Mouse (Mus musculus) forelimb bud, embryonic 11.5 days (tissue): ENCODE results near the gene Cnksr1.
"Not testable (repeated sequence)": the region's sequence is repeated elsewhere in the genome, so short reads cannot be mapped to it uniquely, and the experiment has no call there.

ENCODE experiments used
- DNase-seq: peaks from one replicate; pipeline ENCODE4 v3.0.0-alpha.2; 2012; ENCODE audit warnings: low read depth, low spot score

Cnksr1 gene

GRCm38 (mm10) chr4:134238279-134238651 is at the start of gene Cnksr1:
Cnksr1 (minus strand) TSS chr4:134238399.
- DNase-seq, result no peak

GRCm38 (mm10) chr4:134287575-134288025 is 49.4 kb upstream of the Cnksr1 start, which contains the start of gene Pdik1l:
Pdik1l (minus strand) TSS chr4:134287895.
- peak; percentile 86 for DNase-seq

GRCm38 (mm10) chr4:134287168-134287564 is 49.0 kb upstream of the Cnksr1 start:
- DNase-seq, result peak; percentile 93

- DNase-seq, result no peak
Measured at GRCm38 (mm10) chr4:134286226-134287167, 48.3 kb upstream of the Cnksr1 start.

GRCm38 (mm10) chr4:134284942-134285341 is 46.7 kb upstream of the Cnksr1 start:
- DNase-seq, result no peak

- peak; percentile 68 for DNase-seq
Measured at GRCm38 (mm10) chr4:134273417-134274345, 35.5 kb upstream of the Cnksr1 start.

- DNase-seq, result no peak
Measured at GRCm38 (mm10) chr4:134272731-134273416, 34.7 kb upstream of the Cnksr1 start.

- DNase-seq, result no peak
Measured at GRCm38 (mm10) chr4:134271979-134272378, 33.8 kb upstream of the Cnksr1 start.

GRCm38 (mm10) chr4:134269622-134270021 is 31.4 kb upstream of the Cnksr1 start:
- not testable (repeated sequence) for DNase-seq

GRCm38 (mm10) chr4:134268102-134268655 is 30.0 kb upstream of the Cnksr1 start:
- no peak for DNase-seq

GRCm38 (mm10) chr4:134265860-134266585 is 27.8 kb upstream of the Cnksr1 start:
- no peak for DNase-seq

- DNase-seq, result no peak
Measured at GRCm38 (mm10) chr4:134263191-134263590, 25.0 kb upstream of the Cnksr1 start.

- DNase-seq, result no peak
Measured at GRCm38 (mm10) chr4:134258354-134258753, 20.2 kb upstream of the Cnksr1 start.

GRCm38 (mm10) chr4:134257198-134258009 is 19.2 kb upstream of the Cnksr1 start:
- DNase-seq, result no peak

- DNase-seq, result no peak
Measured at GRCm38 (mm10) chr4:134256407-134257197, 18.4 kb upstream of the Cnksr1 start.

- no peak for DNase-seq
Measured at GRCm38 (mm10) chr4:134255854-134256253, 17.7 kb upstream of the Cnksr1 start.

GRCm38 (mm10) chr4:134254835-134255234 is 16.6 kb upstream of the Cnksr1 start:
- no peak for DNase-seq

GRCm38 (mm10) chr4:134253722-134254324 is 15.6 kb upstream of the Cnksr1 start, which contains the start of gene Grrp1:
Grrp1 (minus strand) TSS chr4:134254106.
- DNase-seq, result no peak
